Mouse (Mus musculus): ENCODE data around the gene Defb36. TPM values are rescaled to one million over a fixed set of nuclear protein-coding genes. Genes with fewer than 3 reads are reported as not detected.

Defb36 gene
- not detected in 2 replicates for polyA plus RNA-seq (2015; fragmentation: Nextera tagmentation; extraction: Ambion mirVana)

DNA sequence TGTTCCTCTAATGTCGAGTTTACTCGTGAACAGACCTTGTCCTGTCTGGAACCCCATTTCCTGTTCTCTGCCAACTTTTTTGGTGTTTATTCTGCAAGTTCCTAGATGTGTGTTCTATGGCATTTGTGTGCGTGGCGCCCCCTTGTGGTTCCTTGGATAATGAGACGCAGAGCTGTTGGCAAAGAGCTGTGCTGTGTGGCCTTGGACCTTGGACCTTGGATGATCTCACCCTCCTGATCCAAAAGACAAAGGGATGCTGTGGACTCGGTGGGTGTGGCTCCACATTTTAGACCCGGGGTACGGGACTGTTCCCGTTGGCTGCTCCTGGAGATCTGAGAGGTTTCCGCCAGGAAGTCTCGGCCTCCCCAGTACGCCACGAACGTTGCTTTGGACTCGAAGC, at the start of gene Defb36:
TSS of gene Defb36 (plus strand) at position 271 of the 400 bp plus-strand sequence.
- no peaks in the 10 kb centered on the region for H3K27me3 ChIP-seq (replicated peaks; ENCODE audit: insufficient read depth, low read length)
- WGBS, result 74% methylated on average over 15 of the region's 15 CpGs
- H3K4me2 ChIP-seq (replicated peaks; ENCODE audit: low read depth, low read length), result no peak within 1 kb of the TSS
- H3K36me3 ChIP-seq (ENCODE audit: insufficient read depth, low read length), result no peaks in the 10 kb centered on the region
- TF ChIP-seq CTCF (IDR thresholded peaks at IDR 0.05), result peak; percentile 61
- TF ChIP-seq EP300 (IDR thresholded peaks at IDR 0.05), result no peak
- no peaks in the 10 kb centered on the region for H3K4me1 ChIP-seq (ENCODE audit: insufficient read depth, low read depth, low read length)
- DNase-seq (ENCODE audit: low spot score) (no peak), ATAC-seq (no peak)
- H3K9ac ChIP-seq (replicated peaks; ENCODE audit: low read depth), result no peak within 1 kb of the TSS
- no peak within 1 kb of the TSS for H3K27ac ChIP-seq (ENCODE audit: low read length)
- H3K4me3 ChIP-seq (ENCODE audit: low read depth, low read length), result no peak within 1 kb of the TSS
- no peaks in the 10 kb centered on the region for H3K9me3 ChIP-seq (ENCODE audit: low read length)

DNA sequence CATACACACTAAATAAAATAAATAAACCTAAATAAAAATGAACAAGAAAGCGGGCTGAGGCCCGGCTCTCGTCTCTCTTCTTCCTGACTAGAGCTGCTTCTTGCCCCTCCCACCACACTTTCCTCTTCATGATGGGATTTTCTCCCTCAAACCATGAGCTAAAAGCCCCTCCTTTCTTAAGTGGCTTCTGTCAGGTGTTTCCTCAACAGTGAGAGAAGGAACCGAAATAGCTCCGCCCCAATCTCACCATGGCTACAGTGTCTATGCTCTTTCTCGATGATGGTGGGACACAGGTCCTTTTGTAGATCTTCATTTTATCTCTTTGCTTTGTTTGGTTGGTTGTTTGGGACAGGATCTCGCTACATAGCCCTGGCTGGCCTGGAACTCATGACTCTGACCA, 47.5 kb upstream of the Defb36 start:
- ATAC-seq (no peak), DNase-seq (ENCODE audit: low spot score) (no peak)
- Histone ChIP-seq H3K27ac (ENCODE audit: low read length) (no peak overlapping the region), H3K9ac (replicated peaks; ENCODE audit: low read depth) (no peak overlapping the region), H3K36me3 (ENCODE audit: insufficient read depth, low read length) (no peaks in the 10 kb centered on the region), H3K4me2 (replicated peaks; ENCODE audit: low read depth, low read length) (no peak overlapping the region), H3K9me3 (ENCODE audit: low read length) (no peaks in the 10 kb centered on the region), H3K4me1 (ENCODE audit: insufficient read depth, low read depth, low read length) (no peaks in the 10 kb centered on the region), H3K4me3 (ENCODE audit: low read depth, low read length) (no peak overlapping the region), H3K27me3 (replicated peaks; ENCODE audit: insufficient read depth, low read length) (no peaks in the 10 kb centered on the region)
- 66% methylated on average over 7 of the region's 7 CpGs for WGBS
- TF ChIP-seq EP300 (IDR thresholded peaks at IDR 0.05) (no peak), CTCF (IDR thresholded peaks at IDR 0.05) (no peak)

DNA sequence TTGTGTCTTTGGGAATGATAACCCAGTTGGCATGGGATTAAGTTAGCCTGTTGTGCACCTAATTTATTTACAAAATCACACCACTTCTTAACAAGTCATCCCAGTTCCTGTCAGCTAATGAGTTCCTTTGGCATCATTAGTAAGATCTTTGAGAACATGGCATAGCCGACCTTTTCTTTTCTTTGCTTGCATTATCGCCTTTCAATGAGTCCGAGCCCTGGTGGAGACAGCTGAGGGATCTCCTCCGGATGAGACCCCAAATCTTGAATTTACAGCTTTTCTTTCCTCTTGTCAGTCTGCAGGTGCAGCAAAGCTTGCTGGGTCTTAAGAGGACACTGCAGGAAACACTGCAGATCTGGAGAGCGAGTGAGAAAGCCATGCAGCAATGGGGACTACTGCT, 35.1 kb upstream of the Defb36 start, which contains the start of gene Gm17416:
TSS of gene Gm17416 (plus strand) at position 301 of the 400 bp plus-strand sequence.
- ATAC-seq (no peak), DNase-seq (ENCODE audit: low spot score) (no peak)
- WGBS, result 85% methylated on average over 5 of the region's 5 CpGs
- H3K4me3 ChIP-seq (ENCODE audit: low read depth, low read length), result no peak within 1 kb of the TSS
- H3K27me3 ChIP-seq (replicated peaks; ENCODE audit: insufficient read depth, low read length), result no peaks in the 10 kb centered on the region
- no peak within 1 kb of the TSS for H3K9ac ChIP-seq (replicated peaks; ENCODE audit: low read depth)
- TF ChIP-seq EP300 (IDR thresholded peaks at IDR 0.05) (no peak), CTCF (IDR thresholded peaks at IDR 0.05) (no peak)
- H3K27ac ChIP-seq (ENCODE audit: low read length), result no peak within 1 kb of the TSS
- H3K36me3 ChIP-seq (ENCODE audit: insufficient read depth, low read length), result no peaks in the 10 kb centered on the region
- no peak within 1 kb of the TSS for H3K4me2 ChIP-seq (replicated peaks; ENCODE audit: low read depth, low read length)
- no peaks in the 10 kb centered on the region for H3K9me3 ChIP-seq (ENCODE audit: low read length)
- no peaks in the 10 kb centered on the region for H3K4me1 ChIP-seq (ENCODE audit: insufficient read depth, low read depth, low read length)

DNA sequence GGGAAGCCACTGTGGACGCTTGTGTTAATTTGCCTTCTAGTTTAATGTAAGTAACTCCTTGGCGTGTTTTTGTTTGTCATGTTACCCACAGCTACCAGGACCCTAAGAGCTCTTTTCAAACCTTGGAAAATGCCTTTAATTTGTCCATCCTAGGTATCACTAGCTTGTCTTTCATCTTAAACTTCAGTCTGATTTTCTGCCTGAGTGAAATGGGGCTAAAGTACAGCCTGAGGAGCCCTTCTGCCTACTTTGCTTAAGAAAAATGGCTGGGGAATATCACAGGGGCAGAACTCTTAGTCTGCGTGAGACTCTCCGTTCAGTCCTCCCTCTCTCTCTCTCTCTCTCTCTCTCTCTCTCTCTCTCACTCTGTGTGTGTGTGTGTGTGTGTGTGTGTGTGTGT, 34.2 kb upstream of the Defb36 start:
- DNase-seq (ENCODE audit: low spot score), result no peak
- no peak overlapping the region for H3K27ac ChIP-seq (ENCODE audit: low read length)
- 67% methylated on average over 4 of the region's 4 CpGs for WGBS

DNA sequence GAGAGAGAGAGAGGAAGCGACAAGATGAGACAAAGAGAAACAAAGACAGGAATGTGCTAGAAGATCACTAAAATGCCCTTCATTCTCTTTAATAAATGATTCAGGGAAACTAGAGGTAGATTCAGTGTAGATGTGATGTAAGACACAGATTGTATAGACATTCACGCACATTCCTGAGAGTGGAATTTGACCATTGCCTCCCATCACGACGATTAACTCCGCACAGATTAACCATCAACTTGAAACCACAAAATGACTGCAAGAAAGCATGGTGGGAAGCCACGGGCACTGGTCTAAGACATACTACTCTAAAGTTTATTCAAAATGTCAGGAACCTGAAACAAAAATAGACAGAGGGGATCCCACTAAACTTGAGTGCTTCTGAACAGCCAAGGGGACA, 33.8 kb upstream of the Defb36 start:
- Histone ChIP-seq H3K9me3 (ENCODE audit: low read length) (no peaks in the 10 kb centered on the region), H3K9ac (replicated peaks; ENCODE audit: low read depth) (no peak overlapping the region), H3K4me1 (ENCODE audit: insufficient read depth, low read depth, low read length) (no peaks in the 10 kb centered on the region), H3K4me2 (replicated peaks; ENCODE audit: low read depth, low read length) (no peak overlapping the region), H3K4me3 (ENCODE audit: low read depth, low read length) (no peak overlapping the region), H3K27ac (ENCODE audit: low read length) (no peak overlapping the region), H3K36me3 (ENCODE audit: insufficient read depth, low read length) (no peaks in the 10 kb centered on the region), H3K27me3 (replicated peaks; ENCODE audit: insufficient read depth, low read length) (no peaks in the 10 kb centered on the region)
- ATAC-seq, result no peak
- DNase-seq (ENCODE audit: low spot score), result no peak
- TF ChIP-seq CTCF (IDR thresholded peaks at IDR 0.05), result no peak
- no peak for TF ChIP-seq EP300 (IDR thresholded peaks at IDR 0.05)
- 60% methylated on average over 6 of the region's 6 CpGs for WGBS

More for the DNA sequence above, 34.2 kb upstream of the Defb36 start:
- no peak overlapping the region for H3K9ac ChIP-seq (replicated peaks; ENCODE audit: low read depth)
- H3K9me3 ChIP-seq (ENCODE audit: low read length), result no peaks in the 10 kb centered on the region
- no peak overlapping the region for H3K4me3 ChIP-seq (ENCODE audit: low read depth, low read length)
- no peaks in the 10 kb centered on the region for H3K4me1 ChIP-seq (ENCODE audit: insufficient read depth, low read depth, low read length)
- no peaks in the 10 kb centered on the region for H3K27me3 ChIP-seq (replicated peaks; ENCODE audit: insufficient read depth, low read length)
- ATAC-seq, result no peak
- no peak overlapping the region for H3K4me2 ChIP-seq (replicated peaks; ENCODE audit: low read depth, low read length)
- no peak for TF ChIP-seq CTCF (IDR thresholded peaks at IDR 0.05)
- no peak for TF ChIP-seq EP300 (IDR thresholded peaks at IDR 0.05)
- no peaks in the 10 kb centered on the region for H3K36me3 ChIP-seq (ENCODE audit: insufficient read depth, low read length)

DNA sequence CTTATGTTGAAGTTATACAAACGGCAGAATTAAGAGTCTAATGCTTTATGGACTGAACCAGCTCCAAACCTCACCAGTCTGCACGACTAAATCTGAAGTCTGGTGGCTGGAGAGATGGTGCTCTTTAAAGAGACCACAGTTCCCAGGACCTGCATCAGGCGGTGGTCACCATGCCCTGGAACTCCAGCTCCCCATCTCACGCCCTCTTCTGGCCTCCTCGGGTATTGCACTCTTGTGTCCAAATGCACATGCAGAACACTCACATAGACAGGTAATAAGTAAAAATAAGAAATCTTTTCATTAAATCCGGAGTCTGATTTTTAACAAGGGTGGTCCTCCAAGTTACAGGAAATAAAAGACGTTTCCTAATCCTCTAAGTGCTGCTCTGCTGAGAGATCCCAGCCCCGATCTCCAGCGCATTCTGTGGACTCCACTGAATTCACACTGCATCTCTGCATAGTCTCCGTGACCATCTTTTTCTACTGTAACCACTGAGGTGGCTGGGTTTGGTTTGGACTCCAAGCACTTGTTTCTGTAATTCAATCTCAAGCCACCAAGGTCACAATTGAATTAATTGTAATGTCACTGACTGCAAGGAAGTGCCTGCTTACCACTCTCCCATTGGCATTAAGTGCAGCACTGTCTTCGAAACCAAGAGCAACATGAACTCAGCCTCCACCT, 31.9 kb upstream of the Defb36 start, which contains the start of gene Defb21:
TSS of gene Defb21 (plus strand) at position 631 of the 681 bp plus-strand sequence.
- H3K4me3 ChIP-seq (ENCODE audit: low read depth, low read length), result no peak within 1 kb of the TSS
- no peaks in the 10 kb centered on the region for H3K4me1 ChIP-seq (ENCODE audit: insufficient read depth, low read depth, low read length)
- no peak within 1 kb of the TSS for H3K4me2 ChIP-seq (replicated peaks; ENCODE audit: low read depth, low read length)
- H3K9me3 ChIP-seq (ENCODE audit: low read length), result no peaks in the 10 kb centered on the region
- ATAC-seq (no peak), DNase-seq (ENCODE audit: low spot score) (no peak)
- TF ChIP-seq CTCF (IDR thresholded peaks at IDR 0.05), result peak; percentile 48
- no peak for TF ChIP-seq EP300 (IDR thresholded peaks at IDR 0.05)
- H3K36me3 ChIP-seq (ENCODE audit: insufficient read depth, low read length), result no peaks in the 10 kb centered on the region
- H3K9ac ChIP-seq (replicated peaks; ENCODE audit: low read depth), result no peak within 1 kb of the TSS
- WGBS, result 62% methylated on average over 11 of the region's 11 CpGs
- H3K27ac ChIP-seq (ENCODE audit: low read length), result no peak within 1 kb of the TSS
- no peaks in the 10 kb centered on the region for H3K27me3 ChIP-seq (replicated peaks; ENCODE audit: insufficient read depth, low read length)

All from lung, postnatal 0 days (tissue).